ENCODE assay signal across 8 mouse cellular contexts in the genomic region with DNA sequence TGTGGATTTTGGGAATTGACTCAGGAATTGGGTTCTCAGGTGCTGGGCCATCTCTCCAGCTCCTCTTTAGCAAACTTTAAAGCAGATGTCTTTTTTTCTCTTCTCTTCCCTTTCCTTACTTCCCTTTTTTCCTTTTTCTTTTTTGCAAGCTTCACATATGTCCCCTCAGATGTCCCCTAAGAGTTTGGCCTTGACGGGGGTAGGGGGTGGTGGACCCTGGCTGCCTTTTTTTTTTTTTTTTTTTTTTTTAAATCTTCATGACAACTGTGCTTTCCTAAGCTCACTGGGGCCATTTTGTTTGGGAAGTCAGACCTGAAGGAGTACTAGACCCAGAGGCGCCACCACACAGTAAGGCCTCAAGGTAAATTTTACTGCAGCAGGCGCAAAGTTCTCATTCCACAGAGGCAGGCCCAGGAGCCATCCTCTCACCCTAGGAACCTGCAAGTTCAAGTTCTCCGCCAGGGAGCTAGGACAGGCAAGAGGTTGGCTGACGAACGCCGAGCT. TPM values are rescaled to one million over a fixed set of nuclear protein-coding genes. Genes with fewer than 3 reads are reported as not detected.
DNase-seq lines count a peak whose midpoint lies in the region; ATAC-seq and TF ChIP-seq lines count a peak whose summit lies in the region.

No protein-coding gene starts in this region.

- H3K4me3 ChIP-seq in heart, embryonic 13.5 days: peak overlapping the region; percentile 91
- H3K4me3 ChIP-seq in ES-E14 (ENCODE audit: insufficient read depth in 1 of 2, low read depth in 1 of 2, low read length in 2 of 2, poor library complexity in 1 of 2, severe bottlenecking in 1 of 2): peak overlapping the region; percentile 75 to 99
- H3K4me3 ChIP-seq in forebrain, embryonic 15.5 days: peak overlapping the region; percentile 100
- peak overlapping the region; percentile 100 for H3K4me3 ChIP-seq in liver, embryonic 16.5 days (ENCODE audit: low read depth, low read length)

- H3K9ac ChIP-seq in heart, embryonic 13.5 days: peak overlapping the region; percentile 88
- peak overlapping the region; percentile 93 for H3K9ac ChIP-seq in ES-E14 (ENCODE audit: insufficient read depth, low read depth, low read length, poor library complexity, severe bottlenecking)
- peak overlapping the region; percentile 96 for H3K9ac ChIP-seq in forebrain, embryonic 15.5 days (replicated peaks)
- H3K9ac ChIP-seq in liver, embryonic 16.5 days (ENCODE audit: low read depth, low read length): peak overlapping the region; percentile 99

- H3K9me3 ChIP-seq in heart, embryonic 13.5 days: no peaks in the 10 kb centered on the region
- H3K9me3 ChIP-seq in ES-E14 (ENCODE audit: control insufficient read depth, insufficient read depth, low read depth, low read length): no peaks in the 10 kb centered on the region
- no peaks in the 10 kb centered on the region for H3K9me3 ChIP-seq in forebrain, embryonic 15.5 days
- no peaks in the 10 kb centered on the region for H3K9me3 ChIP-seq in liver, embryonic 16.5 days (replicated peaks; ENCODE audit: control insufficient read depth, low read length)

- peaks cover 15% of the 10 kb centered on the region for H3K27me3 ChIP-seq in heart, embryonic 13.5 days (replicated peaks)
- no peaks in the 10 kb centered on the region for H3K27me3 ChIP-seq in forebrain, embryonic 15.5 days
- H3K27me3 ChIP-seq in liver, embryonic 16.5 days (ENCODE audit: control insufficient read depth, insufficient read depth, low read depth, low read length): no peaks in the 10 kb centered on the region

- DNase-seq in heart, adult 9 months (ENCODE audit: low spot score in 2 of 2): no peak
- DNase-seq in ES-E14 (ENCODE audit: low read depth, low spot score): no peak
- no peak for DNase-seq in gastrocnemius, postnatal 25 days
- DNase-seq in right cerebral cortex, adult 18-20 months: no peak

- under 1% methylated on average over 7 of the region's 7 CpGs for WGBS in heart, embryonic 13.5 days
- 1% methylated on average over 7 of the region's 7 CpGs for WGBS in forebrain, embryonic 15.5 days
- WGBS in liver, embryonic 16.5 days (ENCODE audit: insufficient replicate concordance): under 1% methylated on average over 7 of the region's 7 CpGs

- H3K27ac ChIP-seq in heart, embryonic 13.5 days (replicated peaks): peak overlapping the region; percentile 98
- peak overlapping the region; percentile 90 for H3K27ac ChIP-seq in ES-E14 (ENCODE audit: insufficient read depth, low read depth, low read length, poor library complexity, severe bottlenecking)
- peak overlapping the region; percentile 97 for H3K27ac ChIP-seq in forebrain, embryonic 15.5 days (replicated peaks)
- peak overlapping the region; percentile 99 for H3K27ac ChIP-seq in liver, embryonic 16.5 days (ENCODE audit: low read length)

- no peaks in the 10 kb centered on the region for H3K36me3 ChIP-seq in heart, embryonic 13.5 days
- H3K36me3 ChIP-seq in ES-E14 (ENCODE audit: control insufficient read depth, insufficient read depth, low read length, poor library complexity, severe bottlenecking): no peaks in the 10 kb centered on the region
- no peaks in the 10 kb centered on the region for H3K36me3 ChIP-seq in forebrain, embryonic 15.5 days
- no peaks in the 10 kb centered on the region for H3K36me3 ChIP-seq in liver, embryonic 16.5 days (ENCODE audit: control insufficient read depth, insufficient read depth)

- in situ Hi-C loops in ES-E14 (cut with MboI; ENCODE audit: low sequenced_read_pairs in 2 of 2, unreplicated experiment in 2 of 2): no loop called here

- H3K4me2 ChIP-seq in heart, embryonic 13.5 days: peak overlapping the region; percentile 99
- peak overlapping the region; percentile 65 for H3K4me2 ChIP-seq in forebrain, embryonic 15.5 days (replicated peaks)
- H3K4me2 ChIP-seq in liver, embryonic 16.5 days (ENCODE audit: low read depth, low read length): peak overlapping the region; percentile 88

- H3K4me1 ChIP-seq in heart, embryonic 13.5 days: peaks cover 23% of the 10 kb centered on the region
- no peaks in the 10 kb centered on the region; a peak in 1 of 4 replicates for H3K4me1 ChIP-seq in ES-E14 (ENCODE audit: control insufficient read depth in 2 of 2, insufficient read depth in 2 of 2, low read length in 2 of 2, poor library complexity in 1 of 2)
- H3K4me1 ChIP-seq in forebrain, embryonic 15.5 days: peaks cover 18% of the 10 kb centered on the region
- H3K4me1 ChIP-seq in liver, embryonic 16.5 days (ENCODE audit: control insufficient read depth, low read depth, low read length): peaks cover 36% of the 10 kb centered on the region

- ATAC-seq in heart, embryonic 13.5 days (ENCODE audit: extremely low read depth, insufficient number of reproducible peaks, low FRiP score, low TSS enrichment): no peak
- ATAC-seq in forebrain, embryonic 15.5 days (replicated peaks): no peak
- no peak for ATAC-seq in liver, embryonic 16.5 days (ENCODE audit: low read depth)
- ATAC-seq in monocyte, adult 5-6 weeks (replicated peaks; ENCODE audit: insufficient number of reproducible peaks, low FRiP score, low TSS enrichment, poor library complexity, severe bottlenecking): no peak

TF ChIP-seq in ES-E14, 5 proteins besides CTCF, POLR2A, EP300 and RAD21:
- TF ChIP-seq MAFK (IDR thresholded peaks at IDR 0.05; ENCODE audit: insufficient read depth, low read depth, low read length) (no peak), ZNF384 (IDR thresholded peaks at IDR 0.05; ENCODE audit: low read depth, low read length) (peak; percentile 66; the same call in 1 of the 2 replicates)

RNA-seq across cellular contexts. Expression of gene Esyt2, which starts 0.8 kb away (rescaled TPM):
- 9.9 and 10.4 TPM in 2 replicates for polyA plus RNA-seq in heart, embryonic 13.5 days (2015; fragmentation: Nextera tagmentation; extraction: Ambion mirVana)
- total RNA-seq in ES-E14 (2012; rRNA removed): 44.2 and 50.4 TPM in 2 replicates
- 12.6 and 13.0 TPM in 2 replicates for polyA plus RNA-seq in forebrain, embryonic 15.5 days (2015; fragmentation: Nextera tagmentation; extraction: Ambion mirVana)
- polyA plus RNA-seq in liver, embryonic 16.5 days (2015; fragmentation: Nextera tagmentation; extraction: Ambion mirVana): 9.4 TPM in 2 replicates
- total RNA-seq in monocyte, adult 5-6 weeks (2017): 96.6 to 130 TPM (median 98.1 TPM) in 3 replicates
- 10 to 100 TPM; 18.0 to 20.4 TPM for total RNA-seq in gastrocnemius, postnatal 25 days (2021)

RNA-seq across cellular contexts. Expression of gene Gm11027, which starts 5.0 kb away (rescaled TPM):
- not detected in 2 replicates for polyA plus RNA-seq in heart, embryonic 13.5 days (2015; fragmentation: Nextera tagmentation; extraction: Ambion mirVana)
- not detected in 2 replicates for total RNA-seq in ES-E14 (2012; rRNA removed)
- not detected in 2 replicates for polyA plus RNA-seq in forebrain, embryonic 15.5 days (2015; fragmentation: Nextera tagmentation; extraction: Ambion mirVana)
- polyA plus RNA-seq in liver, embryonic 16.5 days (2015; fragmentation: Nextera tagmentation; extraction: Ambion mirVana): not detected in 2 replicates
- not detected in 3 replicates for total RNA-seq in monocyte, adult 5-6 weeks (2017)
- not detected for total RNA-seq in gastrocnemius, postnatal 25 days (2021)

RNA-seq across cellular contexts. Expression of gene Wdr60, which starts 17.4 kb away (rescaled TPM):
- polyA plus RNA-seq in heart, embryonic 13.5 days (2015; fragmentation: Nextera tagmentation; extraction: Ambion mirVana): 5.3 and 5.7 TPM in 2 replicates
- total RNA-seq in ES-E14 (2012; rRNA removed): 4.0 and 5.6 TPM in 2 replicates
- 18.0 and 21.1 TPM in 2 replicates for polyA plus RNA-seq in forebrain, embryonic 15.5 days (2015; fragmentation: Nextera tagmentation; extraction: Ambion mirVana)
- polyA plus RNA-seq in liver, embryonic 16.5 days (2015; fragmentation: Nextera tagmentation; extraction: Ambion mirVana): 2.8 and 3.0 TPM in 2 replicates
- total RNA-seq in monocyte, adult 5-6 weeks (2017): 0.29 TPM in 1 of 3 replicates, not detected in the others
- total RNA-seq in gastrocnemius, postnatal 25 days (2021): 1 to 10 TPM; 7.2 to 8.8 TPM
